Mouse (Mus musculus) stomach, postnatal 0 days (tissue): ENCODE measurements at regions not wholly inside any gene's neighbourhood (a gene's known extent, or its start where the extent isn't known, plus 50 kb on each side); places are given as distances from the start of the nearest gene placed in this dataset.

ENCODE experiments used
- ATAC-seq: fragments of 200-750 bp; cut with Nextera tagmentation; 2 replicates; pipeline ENCODE4 v1.8.0; 2017; ENCODE audit not compliant: low FRiP score, low TSS enrichment
- DNase-seq: peaks from one replicate; pipeline ENCODE4 v3.0.0-alpha.2; 2016; ENCODE audit warnings: low spot score
- H3K27ac ChIP-seq: fragments of 300-500 bp; sonication (generic); replicated peaks from 2 replicates; pipeline ENCODE4 v1.5.1; 2014; ENCODE audit warnings: mild to moderate bottlenecking, control low read depth
- H3K27me3 ChIP-seq: fragments of 300-500 bp; sonication (generic); 2 replicates; pipeline ENCODE4 v1.6.1; 2014; ENCODE audit warnings: low read length; ENCODE audit not compliant: control insufficient read depth, insufficient read depth
- H3K36me3 ChIP-seq: fragments of 300-500 bp; sonication (generic); 2 replicates; pipeline ENCODE4 v1.6.1; 2014; ENCODE audit warnings: low read length, mixed read lengths; ENCODE audit not compliant: control insufficient read depth, insufficient read depth
- H3K4me1 ChIP-seq: fragments of 300-500 bp; sonication (generic); replicated peaks from 2 replicates; pipeline ENCODE4 v1.6.1; 2014; ENCODE audit warnings: antibody characterized with exemption; ENCODE audit not compliant: control insufficient read depth, insufficient read depth
- H3K4me2 ChIP-seq: fragments of 300-500 bp; sonication (generic); replicated peaks from 2 replicates; pipeline ENCODE4 v1.6.1; 2014; ENCODE audit warnings: low read depth, mild to moderate bottlenecking, control low read depth, moderate library complexity
- H3K4me3 ChIP-seq: fragments of 300-500 bp; sonication (generic); 2 replicates; pipeline ENCODE4 v1.5.1; 2014; ENCODE audit warnings: low read depth, low read length, control low read depth
- H3K9ac ChIP-seq: fragments of 300-500 bp; sonication (generic); 2 replicates; pipeline ENCODE4 v1.6.1; 2014; ENCODE audit warnings: mild to moderate bottlenecking, low read length, control low read depth, mixed read lengths
- H3K9me3 ChIP-seq: fragments of 300-500 bp; sonication (generic); 2 replicates; pipeline ENCODE4 v1.6.1; 2016; ENCODE audit warnings: low read length; ENCODE audit not compliant: control insufficient read depth
- CTCF ChIP-seq: IDR thresholded peaks from 2 replicates; pipeline ENCODE4 v1.5.1; 2016; ENCODE audit warnings: antibody characterized with exemption, low read depth, mild to moderate bottlenecking, moderate library complexity
- EP300 ChIP-seq: optimal IDR thresholded peaks from 2 replicates; pipeline ENCODE3; 2016; ENCODE audit warnings: antibody characterized with exemption
- WGBS: fragments of 180-500 bp; shearing (Covaris S2); extraction: QIAGEN DNeasy Blood & Tissue Kit; methylation state at CpG from one replicate; pipeline ENCODE4 v1.1.7; 2014; 5-methylcytosine and 5-hydroxymethylcytosine counted together

- Histone ChIP-seq H3K4me3 (no peak overlapping the region), H3K27ac (no peak overlapping the region), H3K9me3 (no peaks in the 10 kb centered on the region), H3K36me3 (no peaks in the 10 kb centered on the region), H3K4me2 (no peak overlapping the region), H3K27me3 (no peaks in the 10 kb centered on the region), H3K4me1 (no peaks in the 10 kb centered on the region), H3K9ac (no peak overlapping the region)
- no peak for TF ChIP-seq CTCF
- no peak for TF ChIP-seq EP300
- ATAC-seq, result no peak
- WGBS, result 9% methylated on average over 3 of the region's 3 CpGs
- no peak for DNase-seq
These were observed 624.4 kb downstream of the Stim2 start for GRCm38 (mm10) chr5:54622733-54623132.

GRCm38 (mm10) chr5:54632281-54632680 lies 634.0 kb downstream of the Stim2 start:
- no peaks in the 10 kb centered on the region for H3K9me3 ChIP-seq
- H3K4me3 ChIP-seq, result no peak overlapping the region
- no peak for TF ChIP-seq EP300
- no peak for TF ChIP-seq CTCF
- H3K27me3 ChIP-seq, result no peaks in the 10 kb centered on the region
- no peak overlapping the region for H3K27ac ChIP-seq
- no peak for ATAC-seq
- no peak for DNase-seq
- 75% methylated on average over 3 of the region's 3 CpGs for WGBS
- no peak overlapping the region for H3K9ac ChIP-seq
- H3K4me2 ChIP-seq, result no peak overlapping the region
- H3K4me1 ChIP-seq, result no peaks in the 10 kb centered on the region
- H3K36me3 ChIP-seq, result no peaks in the 10 kb centered on the region
